Mouse (Mus musculus) lung, embryonic 16.5 days (tissue): ENCODE measurements around the gene Ppp2r2c. TPM values are rescaled to one million over a fixed set of nuclear protein-coding genes. Genes with fewer than 3 reads are reported as not detected.

Experiments
- ATAC-seq: fragments of 200-750 bp; cut with Nextera tagmentation; 2 replicates; pipeline ENCODE4 v1.8.0; 2017; ENCODE audit warnings: low read depth, mild to moderate bottlenecking, moderate library complexity
- H3K27ac ChIP-seq: fragments of 300-500 bp; sonication (generic); 2 replicates; pipeline ENCODE4 v1.5.1; 2014; ENCODE audit warnings: mild to moderate bottlenecking, control low read depth, low read length
- H3K27me3 ChIP-seq: fragments of 300-500 bp; sonication (generic); 2 replicates; pipeline ENCODE4 v1.6.1; 2014; ENCODE audit warnings: low read depth, low read length, mixed read lengths; ENCODE audit not compliant: control insufficient read depth, insufficient read depth
- H3K36me3 ChIP-seq: fragments of 300-500 bp; sonication (generic); 2 replicates; pipeline ENCODE4 v1.6.1; 2014; ENCODE audit warnings: low read length; ENCODE audit not compliant: control insufficient read depth, insufficient read depth
- H3K4me1 ChIP-seq: fragments of 300-500 bp; sonication (generic); replicated peaks from 2 replicates; pipeline ENCODE4 v1.6.1; 2014; ENCODE audit warnings: low read length, mixed read lengths; ENCODE audit not compliant: control insufficient read depth, insufficient read depth
- H3K4me2 ChIP-seq: fragments of 300-500 bp; sonication (generic); 2 replicates; pipeline ENCODE4 v1.6.1; 2014; ENCODE audit warnings: low read depth, low read length, control low read depth
- H3K4me3 ChIP-seq: fragments of 300-500 bp; sonication (generic); 2 replicates; pipeline ENCODE4 v1.5.1; 2014; ENCODE audit warnings: mild to moderate bottlenecking, low read length, control low read depth
- H3K9ac ChIP-seq: fragments of 300-500 bp; sonication (generic); 2 replicates; pipeline ENCODE4 v1.6.1; 2014; ENCODE audit warnings: low read length, control low read depth
- H3K9me3 ChIP-seq: fragments of 300-500 bp; sonication (generic); 2 replicates; pipeline ENCODE4 v1.6.1; 2016; ENCODE audit warnings: low read length; ENCODE audit not compliant: control insufficient read depth
- WGBS: fragments of 180-500 bp; shearing (Covaris S2); extraction: QIAGEN DNeasy Blood & Tissue Kit; methylation state at CpG from one replicate; pipeline ENCODE4 v1.1.7; 2014; 5-methylcytosine and 5-hydroxymethylcytosine counted together
- polyA plus RNA-seq: library from polyadenylated mRNA; unstranded; fragments of >200 nt; fragmentation: Nextera tagmentation; extraction: Ambion mirVana; gene quantifications from 2 replicates; pipeline ENCODE4 v1.2.1, GENCODE M21; 2015

Ppp2r2c gene
- polyA plus RNA-seq, 1 experiment from 2014 or later, result 0.10 TPM

GRCm38 (mm10) chr5:36839602-36840001, 28.7 kb upstream of the Ppp2r2c start:
- Histone ChIP-seq H3K9ac (no peak overlapping the region), H3K36me3 (no peaks in the 10 kb centered on the region), H3K4me1 (no peaks in the 10 kb centered on the region), H3K9me3 (0 out of 2 replicates have a peak, but pooled peaks cover 2% of the 10 kb centered on the region), H3K27ac (no peak overlapping the region), H3K4me3 (no peak overlapping the region), H3K27me3 (no peaks in the 10 kb centered on the region), H3K4me2 (no peak overlapping the region)
- ATAC-seq, result no peak
- 51% methylated on average over 8 of the region's 8 CpGs for WGBS

DNA sequence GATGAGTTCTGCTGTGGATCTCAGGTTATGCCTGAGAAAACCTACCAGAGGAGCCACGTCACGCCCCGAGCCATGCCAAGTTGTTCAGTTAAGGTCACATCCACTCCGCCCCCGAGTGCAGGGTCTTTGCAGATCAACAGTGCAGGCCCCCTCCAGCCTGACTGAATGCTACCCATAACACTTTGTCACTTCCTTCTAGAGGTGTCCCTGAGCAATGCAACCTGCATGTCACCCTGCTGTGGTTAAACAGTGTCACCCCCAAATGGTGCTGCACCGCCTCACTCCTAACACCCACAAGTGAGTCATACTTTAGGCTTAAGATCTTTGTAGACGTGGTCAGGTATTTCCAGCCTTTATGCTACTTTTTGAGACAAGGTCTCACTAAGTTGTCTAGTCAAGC, 28.2 kb upstream of the Ppp2r2c start:
- Histone ChIP-seq H3K4me2 (no peak overlapping the region), H3K27me3 (no peaks in the 10 kb centered on the region), H3K4me3 (no peak overlapping the region), H3K9me3 (0 out of 2 replicates have a peak, but pooled peaks cover 2% of the 10 kb centered on the region), H3K9ac (no peak overlapping the region), H3K4me1 (no peaks in the 10 kb centered on the region), H3K36me3 (no peaks in the 10 kb centered on the region), H3K27ac (no peak overlapping the region)
- WGBS, result 64% methylated on average over 7 of the region's 7 CpGs
- no peak for ATAC-seq

DNA sequence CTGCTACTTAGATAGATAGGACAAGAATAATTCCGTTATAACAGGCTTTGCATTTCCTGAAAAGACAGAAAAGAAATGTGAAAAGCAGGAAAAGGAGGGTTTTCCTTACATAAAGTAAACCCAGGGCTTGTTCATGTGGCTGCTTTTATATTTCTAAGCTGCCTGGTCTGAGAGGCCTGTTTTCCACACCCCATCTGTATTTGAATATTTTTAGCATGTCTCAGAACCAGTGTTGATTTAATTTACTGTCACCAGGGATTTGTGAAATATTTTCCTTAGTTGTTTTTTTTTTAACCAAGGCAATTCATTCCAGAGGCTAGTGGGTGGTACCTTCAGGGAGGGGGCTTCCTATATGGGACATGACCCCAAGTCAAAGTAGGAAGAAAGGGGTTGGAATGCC, 26.6 kb upstream of the Ppp2r2c start:
- H3K27me3 ChIP-seq, result no peaks in the 10 kb centered on the region
- no peak overlapping the region for H3K9ac ChIP-seq
- no peak overlapping the region for H3K27ac ChIP-seq
- H3K4me2 ChIP-seq, result no peak overlapping the region
- 0 out of 2 replicates have a peak, but pooled peaks cover 2% of the 10 kb centered on the region for H3K9me3 ChIP-seq
- no peak overlapping the region for H3K4me3 ChIP-seq
- H3K36me3 ChIP-seq, result no peaks in the 10 kb centered on the region
- ATAC-seq, result no peak
- H3K4me1 ChIP-seq, result no peaks in the 10 kb centered on the region
- 64% methylated on average over 1 of the region's 1 CpGs for WGBS

DNA sequence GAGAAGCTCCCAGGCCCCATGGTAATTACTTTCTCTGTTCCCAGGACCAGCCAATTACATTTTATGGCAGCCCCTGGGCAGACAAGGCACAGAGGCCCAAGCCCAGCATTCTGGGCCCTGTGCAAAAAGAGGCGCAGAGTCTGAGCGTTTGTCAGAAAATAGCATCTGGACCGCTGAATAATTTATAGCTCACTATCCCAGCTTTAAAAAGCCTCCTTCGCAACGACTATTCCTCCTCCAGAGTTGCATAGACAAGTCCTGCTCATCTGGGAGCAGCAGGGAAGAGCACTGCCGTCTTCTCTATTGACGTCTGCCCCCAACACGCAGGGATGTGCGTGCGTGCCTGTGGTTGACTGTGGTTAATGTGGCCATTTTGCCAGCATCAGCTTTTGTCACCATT, 23.8 kb upstream of the Ppp2r2c start:
- Histone ChIP-seq H3K4me2 (no peak overlapping the region), H3K9me3 (0 out of 2 replicates have a peak, but pooled peaks cover 2% of the 10 kb centered on the region), H3K36me3 (no peaks in the 10 kb centered on the region), H3K4me1 (no peaks in the 10 kb centered on the region), H3K27me3 (no peaks in the 10 kb centered on the region), H3K27ac (no peak overlapping the region), H3K4me3 (no peak overlapping the region), H3K9ac (no peak overlapping the region)
- ATAC-seq, result no peak
- WGBS, result 90% methylated on average over 10 of the region's 10 CpGs

DNA sequence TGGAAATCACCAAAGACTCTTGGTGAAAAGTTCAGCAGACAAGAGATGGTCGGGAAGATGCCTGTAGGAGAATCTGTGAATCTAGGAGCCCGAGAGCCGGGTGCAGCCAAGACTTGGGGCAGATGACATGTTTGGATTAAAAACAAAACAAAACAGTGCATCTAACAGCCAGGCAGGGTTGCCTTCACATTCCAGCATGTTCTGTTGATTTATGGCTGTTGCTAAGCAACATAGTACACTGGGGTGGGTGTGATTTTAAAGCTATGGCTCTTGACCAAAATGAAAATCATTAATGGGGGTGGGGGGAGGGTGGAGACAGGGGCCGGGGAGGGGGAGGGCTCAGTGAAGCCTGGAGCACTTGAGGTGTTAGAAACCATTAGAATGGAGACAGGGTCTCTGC, 16.7 kb upstream of the Ppp2r2c start:
- Histone ChIP-seq H3K27me3 (no peaks in the 10 kb centered on the region), H3K4me3 (no peak overlapping the region), H3K9ac (no peak overlapping the region), H3K27ac (no peak overlapping the region), H3K36me3 (no peaks in the 10 kb centered on the region), H3K4me1 (no peaks in the 10 kb centered on the region), H3K4me2 (no peak overlapping the region), H3K9me3 (no peaks in the 10 kb centered on the region)
- no peak for ATAC-seq
- WGBS, result 38% methylated on average over 4 of the region's 4 CpGs

DNA sequence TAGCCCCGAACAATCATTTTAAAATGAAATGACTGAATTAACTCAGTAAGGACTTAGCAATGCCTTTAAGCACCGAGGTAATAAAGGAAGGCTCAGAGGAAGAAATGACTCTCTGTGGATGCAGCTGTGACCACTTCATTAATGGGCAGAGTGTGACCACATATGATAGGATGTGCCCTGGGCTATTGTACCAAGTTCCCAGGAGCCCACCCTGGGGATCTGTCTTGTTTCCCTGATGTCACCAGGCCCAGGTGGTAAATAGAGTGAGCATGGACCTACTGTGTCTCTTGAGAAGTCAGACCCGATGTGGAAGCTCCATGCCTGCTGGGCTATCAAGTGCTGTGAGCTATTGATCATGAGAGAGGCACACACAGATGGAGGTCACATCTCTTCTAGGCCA, 13.1 kb upstream of the Ppp2r2c start:
- Histone ChIP-seq H3K36me3 (no peaks in the 10 kb centered on the region), H3K9me3 (no peaks in the 10 kb centered on the region), H3K27ac (no peak overlapping the region), H3K4me3 (no peak overlapping the region), H3K9ac (no peak overlapping the region), H3K4me1 (no peaks in the 10 kb centered on the region), H3K4me2 (no peak overlapping the region), H3K27me3 (no peaks in the 10 kb centered on the region)
- 78% methylated on average over 3 of the region's 3 CpGs for WGBS
- no peak for ATAC-seq

- ATAC-seq, result no peak
- no peak overlapping the region for H3K9ac ChIP-seq
- 84% methylated on average over 7 of the region's 7 CpGs for WGBS
Measured at GRCm38 (mm10) chr5:36856529-36856928, 11.8 kb upstream of the Ppp2r2c start.

GRCm38 (mm10) chr5:36857546-36857945, 10.8 kb upstream of the Ppp2r2c start:
- no peak for ATAC-seq
- no peaks in the 10 kb centered on the region for H3K27me3 ChIP-seq

More at GRCm38 (mm10) chr5:36856529-36856928, 11.8 kb upstream of the Ppp2r2c start:
- Histone ChIP-seq H3K27me3 (no peaks in the 10 kb centered on the region), H3K4me3 (no peak overlapping the region), H3K4me1 (no peaks in the 10 kb centered on the region), H3K27ac (no peak overlapping the region), H3K9me3 (no peaks in the 10 kb centered on the region), H3K36me3 (no peaks in the 10 kb centered on the region), H3K4me2 (no peak overlapping the region)

GRCm38 (mm10) chr5:36861084-36861483, 7.2 kb upstream of the Ppp2r2c start:
- Histone ChIP-seq H3K4me3 (no peak overlapping the region), H3K4me2 (no peak overlapping the region), H3K27ac (no peak overlapping the region), H3K27me3 (peaks cover 9% of the 10 kb centered on the region), H3K9ac (no peak overlapping the region), H3K36me3 (no peaks in the 10 kb centered on the region), H3K9me3 (no peaks in the 10 kb centered on the region), H3K4me1 (no peaks in the 10 kb centered on the region)
- WGBS, result 84% methylated on average over 2 of the region's 2 CpGs
- ATAC-seq, result no peak

More at GRCm38 (mm10) chr5:36857546-36857945, 10.8 kb upstream of the Ppp2r2c start:
- Histone ChIP-seq H3K4me3 (no peak overlapping the region), H3K27ac (no peak overlapping the region), H3K4me2 (no peak overlapping the region), H3K36me3 (no peaks in the 10 kb centered on the region), H3K9ac (no peak overlapping the region), H3K9me3 (no peaks in the 10 kb centered on the region), H3K4me1 (no peaks in the 10 kb centered on the region)
- WGBS, result 67% methylated on average over 5 of the region's 5 CpGs

- Histone ChIP-seq H3K4me3 (no peak overlapping the region), H3K9me3 (no peaks in the 10 kb centered on the region), H3K4me1 (0 out of 2 replicates have a peak, but pooled peaks cover 2% of the 10 kb centered on the region), H3K36me3 (no peaks in the 10 kb centered on the region), H3K27ac (no peak overlapping the region), H3K27me3 (peaks cover 59% of the 10 kb centered on the region), H3K9ac (no peak overlapping the region), H3K4me2 (no peak overlapping the region)
- 69% methylated on average over 7 of the region's 7 CpGs for WGBS
- ATAC-seq, result no peak
Measured at GRCm38 (mm10) chr5:36866701-36867250, 1.5 kb upstream of the Ppp2r2c start.
